Mouse (Mus musculus): Measurements from ENCODE around the gene Gys1. TPM values are rescaled to one million over a fixed set of nuclear protein-coding genes. Genes with fewer than 3 reads are reported as not detected.

Gene Gys1
- polyA plus RNA-seq, 1 experiment from 2014 or later: 22.7 TPM

- Histone ChIP-seq H3K27me3 (replicated peaks) (no peaks in the 10 kb centered on the region), H3K9me3 (no peaks in the 10 kb centered on the region), H3K36me3 (replicated peaks) (peaks cover 25% of the 10 kb centered on the region; the same call in 1 of the 2 replicates), H3K4me1 (peaks cover 17% of the 10 kb centered on the region; the same call in 1 of the 2 replicates), H3K27ac (no peak overlapping the region), H3K4me3 (no peak overlapping the region), H3K9ac (no peak overlapping the region), H3K4me2 (no peak overlapping the region)
- 95% methylated on average over 8 of the region's 8 CpGs for WGBS
- ATAC-seq (replicated peaks): no peak
Observed at GRCm38 (mm10) chr7:45492225-45492844, 57.7 kb downstream of the Gys1 start.

- Histone ChIP-seq H3K9me3 (no peaks in the 10 kb centered on the region), H3K9ac (no peak overlapping the region), H3K27ac (no peak overlapping the region), H3K36me3 (replicated peaks) (peaks cover 29% of the 10 kb centered on the region), H3K4me2 (no peak overlapping the region), H3K27me3 (replicated peaks) (no peaks in the 10 kb centered on the region), H3K4me3 (no peak overlapping the region), H3K4me1 (peaks cover 15% of the 10 kb centered on the region; the same call in 1 of the 2 replicates)
- no peak for ATAC-seq (replicated peaks)
- 97% methylated on average over 5 of the region's 5 CpGs for WGBS
Observed at GRCm38 (mm10) chr7:45492951-45493350, 58.3 kb downstream of the Gys1 start.

GRCm38 (mm10) chr7:45494548-45494947 lies 59.9 kb downstream of the Gys1 start:
- no peak for ATAC-seq (replicated peaks)
- WGBS: 77% methylated on average over 9 of the region's 9 CpGs

GRCm38 (mm10) chr7:45498427-45498826 lies 63.8 kb downstream of the Gys1 start:
- Histone ChIP-seq H3K9ac (no peak overlapping the region), H3K4me2 (no peak overlapping the region), H3K27ac (no peak overlapping the region), H3K27me3 (replicated peaks) (no peaks in the 10 kb centered on the region), H3K36me3 (replicated peaks) (peaks cover 43% of the 10 kb centered on the region), H3K4me3 (no peak overlapping the region), H3K9me3 (no peaks in the 10 kb centered on the region), H3K4me1 (no peaks in the 10 kb centered on the region)
- ATAC-seq (replicated peaks): no peak
- WGBS: 96% methylated on average over 6 of the region's 6 CpGs

More at GRCm38 (mm10) chr7:45494548-45494947, 59.9 kb downstream of the Gys1 start:
- peaks cover 41% of the 10 kb centered on the region for H3K36me3 ChIP-seq (replicated peaks)
- no peaks in the 10 kb centered on the region for H3K9me3 ChIP-seq
- H3K4me3 ChIP-seq: no peak overlapping the region
- no peak overlapping the region for H3K4me2 ChIP-seq
- H3K4me1 ChIP-seq: 0 out of 2 replicates have a peak, but pooled peaks cover 5% of the 10 kb centered on the region
- H3K27me3 ChIP-seq (replicated peaks): no peaks in the 10 kb centered on the region
- no peak overlapping the region for H3K9ac ChIP-seq
- no peak overlapping the region for H3K27ac ChIP-seq

Small RNA genes within 50 kb of the gene (microRNA-seq; reads per million reads assigned to microRNA genes)
- gene Gm22133: not detected

Other genes starting within 250 kb of the Gys1 start
- gene Ccdc155, start 230.0 kb upstream of the Gys1 start, polyA plus RNA-seq (2015; fragmentation: Nextera tagmentation; extraction: Ambion mirVana): 0.63 and 0.84 TPM in 2 replicates
- 4.0 and 5.8 TPM in 2 replicates for gene Dkkl1, start 222.7 kb upstream of the Gys1 start, polyA plus RNA-seq (2015; fragmentation: Nextera tagmentation; extraction: Ambion mirVana)
- 45.7 and 55.8 TPM in 2 replicates for gene Tead2, start 219.1 kb upstream of the Gys1 start, polyA plus RNA-seq (2015; fragmentation: Nextera tagmentation; extraction: Ambion mirVana)
- 1.3 and 1.7 TPM in 2 replicates for gene Cd37, start 195.7 kb upstream of the Gys1 start, polyA plus RNA-seq (2015; fragmentation: Nextera tagmentation; extraction: Ambion mirVana)
- 0.50 and 0.91 TPM in 2 replicates for gene Slc6a16, start 193.8 kb upstream of the Gys1 start, polyA plus RNA-seq (2015; fragmentation: Nextera tagmentation; extraction: Ambion mirVana)
- not detected in 2 replicates for gene Slc6a21, start 157.3 kb upstream of the Gys1 start, polyA plus RNA-seq (2015; fragmentation: Nextera tagmentation; extraction: Ambion mirVana)
- 10.7 and 12.7 TPM in 2 replicates for gene Trpm4, start 101.1 kb upstream of the Gys1 start, polyA plus RNA-seq (2015; fragmentation: Nextera tagmentation; extraction: Ambion mirVana)
- gene Hrc, start 99.6 kb upstream of the Gys1 start, polyA plus RNA-seq (2015; fragmentation: Nextera tagmentation; extraction: Ambion mirVana): 0.23 and 0.26 TPM in 2 replicates
- 29.9 and 31.3 TPM in 2 replicates for gene Ppfia3, start 67.8 kb upstream of the Gys1 start, polyA plus RNA-seq (2015; fragmentation: Nextera tagmentation; extraction: Ambion mirVana)
- 24.4 TPM in 2 replicates for gene Lin7b, start 64.3 kb upstream of the Gys1 start, polyA plus RNA-seq (2015; fragmentation: Nextera tagmentation; extraction: Ambion mirVana)
- gene Snrnp70, start 39.1 kb upstream of the Gys1 start, polyA plus RNA-seq (2015; fragmentation: Nextera tagmentation; extraction: Ambion mirVana): 202 and 214 TPM in 2 replicates
- not detected in 2 replicates for gene Kcna7, start 29.2 kb upstream of the Gys1 start, polyA plus RNA-seq (2015; fragmentation: Nextera tagmentation; extraction: Ambion mirVana)
- 0.10 TPM in 1 of 2 replicates, not detected in the other for gene Ntf5, start 21.1 kb upstream of the Gys1 start, polyA plus RNA-seq (2015; fragmentation: Nextera tagmentation; extraction: Ambion mirVana)
- 0.45 and 0.63 TPM in 2 replicates for gene Lhb, start 14.0 kb upstream of the Gys1 start, polyA plus RNA-seq (2015; fragmentation: Nextera tagmentation; extraction: Ambion mirVana)
- 107 and 117 TPM in 2 replicates for gene Ruvbl2, start 3.3 kb downstream of the Gys1 start, polyA plus RNA-seq (2015; fragmentation: Nextera tagmentation; extraction: Ambion mirVana)
- gene Ftl1, start 25.0 kb downstream of the Gys1 start, polyA plus RNA-seq (2015; fragmentation: Nextera tagmentation; extraction: Ambion mirVana): 6,021 and 6,209 TPM in 2 replicates
- gene Bax, start 32.1 kb downstream of the Gys1 start, polyA plus RNA-seq (2015; fragmentation: Nextera tagmentation; extraction: Ambion mirVana): 257 and 261 TPM in 2 replicates
- 0.08 and 0.23 TPM in 2 replicates for gene Tulp2, start 47.0 kb downstream of the Gys1 start, polyA plus RNA-seq (2015; fragmentation: Nextera tagmentation; extraction: Ambion mirVana)
- not detected in 2 replicates for gene Gm45808, start 52.0 kb downstream of the Gys1 start, polyA plus RNA-seq (2015; fragmentation: Nextera tagmentation; extraction: Ambion mirVana)
- 4.0 and 4.1 TPM in 2 replicates for gene Dhdh, start 54.0 kb downstream of the Gys1 start, polyA plus RNA-seq (2015; fragmentation: Nextera tagmentation; extraction: Ambion mirVana)
- gene Nucb1, start 75.6 kb downstream of the Gys1 start, polyA plus RNA-seq (2015; fragmentation: Nextera tagmentation; extraction: Ambion mirVana): 118 and 121 TPM in 2 replicates
- gene Ppp1r15a, start 91.4 kb downstream of the Gys1 start, polyA plus RNA-seq (2015; fragmentation: Nextera tagmentation; extraction: Ambion mirVana): 11.7 and 12.5 TPM in 2 replicates
- gene Plekha4, start 91.5 kb downstream of the Gys1 start, polyA plus RNA-seq (2015; fragmentation: Nextera tagmentation; extraction: Ambion mirVana): 1.3 TPM in 2 replicates
- gene Hsd17b14, start 120.0 kb downstream of the Gys1 start, polyA plus RNA-seq (2015; fragmentation: Nextera tagmentation; extraction: Ambion mirVana): 0.37 TPM in 1 of 2 replicates, not detected in the other
- 23.8 and 27.1 TPM in 2 replicates for gene Bcat2, start 135.3 kb downstream of the Gys1 start, polyA plus RNA-seq (2015; fragmentation: Nextera tagmentation; extraction: Ambion mirVana)
- not detected in 2 replicates for gene Fgf21, start 180.6 kb downstream of the Gys1 start, polyA plus RNA-seq (2015; fragmentation: Nextera tagmentation; extraction: Ambion mirVana)
- not detected in 2 replicates for gene Fut1, start 182.4 kb downstream of the Gys1 start, polyA plus RNA-seq (2015; fragmentation: Nextera tagmentation; extraction: Ambion mirVana)
- not detected in 2 replicates for gene Izumo1, start 187.0 kb downstream of the Gys1 start, polyA plus RNA-seq (2015; fragmentation: Nextera tagmentation; extraction: Ambion mirVana)
- gene Rasip1, start 192.6 kb downstream of the Gys1 start, polyA plus RNA-seq (2015; fragmentation: Nextera tagmentation; extraction: Ambion mirVana): 21.8 and 23.1 TPM in 2 replicates
- gene Mamstr, start 205.1 kb downstream of the Gys1 start, polyA plus RNA-seq (2015; fragmentation: Nextera tagmentation; extraction: Ambion mirVana): 3.6 and 3.8 TPM in 2 replicates
- 0.05 and 0.18 TPM in 2 replicates for gene Fut2, start 231.6 kb downstream of the Gys1 start, polyA plus RNA-seq (2015; fragmentation: Nextera tagmentation; extraction: Ambion mirVana)
- 0.88 and 1.3 TPM in 2 replicates for gene Ntn5, start 249.2 kb downstream of the Gys1 start, polyA plus RNA-seq (2015; fragmentation: Nextera tagmentation; extraction: Ambion mirVana)